ENCODE assay signal across 31 mouse cellular contexts in genomic region chr6:148572201-148572600, GRCm38 (mm10).
DNase-seq lines count a peak whose midpoint lies in the region; ATAC-seq and TF ChIP-seq lines count a peak whose summit lies in the region.
"Had no signal": no experiment of that assay in that cellular context is flagged by ENCODE, and none has a peak within 500 bp of the region (broad histone marks: within the 10 kb centered on the region; RNA-seq: fewer than 3 reads in every experiment).

No protein-coding gene starts in this region.

- no peaks in the 10 kb centered on the region for H3K9me3 ChIP-seq in forebrain, embryonic 14.5 days (replicated peaks; ENCODE audit: control insufficient read depth, low read length)
- no peaks in the 10 kb centered on the region for H3K9me3 ChIP-seq in forebrain, embryonic 12.5 days
- H3K9me3 ChIP-seq in forebrain, postnatal 0 days (ENCODE audit: low read length): no peaks in the 10 kb centered on the region
- H3K9me3 ChIP-seq: embryonic facial prominence, embryonic 10.5 days; embryonic facial prominence, embryonic 13.5 days; G1E; heart, embryonic 10.5 days; heart, embryonic 13.5 days had no signal

- no peak overlapping the region for H3K9ac ChIP-seq in forebrain, embryonic 14.5 days (ENCODE audit: low read length)
- H3K9ac ChIP-seq in forebrain, embryonic 12.5 days: no peak overlapping the region
- H3K9ac ChIP-seq in forebrain, postnatal 0 days: no peak overlapping the region
- H3K9ac ChIP-seq: embryonic facial prominence, embryonic 13.5 days; heart, embryonic 13.5 days; hindbrain, embryonic 14.5 days had no signal

- no peak overlapping the region for H3K4me3 ChIP-seq in forebrain, embryonic 14.5 days (ENCODE audit: low read depth, low read length)
- H3K4me3 ChIP-seq in forebrain, embryonic 12.5 days (replicated peaks): no peak overlapping the region
- H3K4me3 ChIP-seq in left cerebral cortex, adult 2 months: no peak overlapping the region
- no peak overlapping the region for H3K4me3 ChIP-seq in forebrain, postnatal 0 days (ENCODE audit: low read depth, low read length)
- no peak overlapping the region for H3K4me3 ChIP-seq in thymus, adult 2 months (ENCODE audit: control insufficient read depth, insufficient read depth, low read length)
- H3K4me3 ChIP-seq: embryonic facial prominence, embryonic 10.5 days; embryonic facial prominence, embryonic 13.5 days; erythroblast, embryonic 14.5 days; heart, adult 2 months; heart, embryonic 10.5 days; heart, embryonic 13.5 days had no signal

- H3K27ac ChIP-seq in forebrain, embryonic 14.5 days (ENCODE audit: low read depth, low read length): no peak overlapping the region
- H3K27ac ChIP-seq in forebrain, embryonic 12.5 days: no peak overlapping the region
- peak overlapping the region; percentile 48; the same call in 1 of the 2 replicates for H3K27ac ChIP-seq in left cerebral cortex, adult 2 months
- H3K27ac ChIP-seq in forebrain, postnatal 0 days (ENCODE audit: low read depth, low read length): no peak overlapping the region
- no peak overlapping the region for H3K27ac ChIP-seq in thymus, adult 2 months (ENCODE audit: control insufficient read depth, insufficient read depth, low read length)
- H3K27ac ChIP-seq: embryonic facial prominence, embryonic 10.5 days; embryonic facial prominence, embryonic 13.5 days; heart, adult 2 months; heart, embryonic 10.5 days; heart, embryonic 13.5 days; hindbrain, embryonic 14.5 days; hindbrain, postnatal 0 days had no signal

- peak; percentile 42; the same call in 1 of the 2 replicates for ATAC-seq in forebrain, embryonic 14.5 days
- ATAC-seq in forebrain, embryonic 12.5 days (ENCODE audit: low FRiP score): no peak
- ATAC-seq in forebrain, postnatal 0 days: peak; percentile 44; the same call in 1 of the 2 replicates
- ATAC-seq: hindbrain, postnatal 0 days; inflammation-experienced regulatory T-cells, adult 6 months; intestine, embryonic 16.5 days; Patski had no signal

- intact Hi-C loops in left cerebral cortex, adult 2 months (cut with DNase I): no loop called here

- no peak for TF ChIP-seq POLR2A in brain, embryonic 14.5 days (IDR thresholded peaks at IDR 0.05; ENCODE audit: borderline replicate concordance, extremely low read depth, insufficient read depth, insufficient read length, poor library complexity, severe bottlenecking)
- TF ChIP-seq POLR2A in thymus, adult 2 months (IDR thresholded peaks at IDR 0.05; ENCODE audit: control insufficient read depth, extremely low read depth, insufficient read depth, low read length, poor library complexity): no peak

- no peaks in the 10 kb centered on the region for H3K4me1 ChIP-seq in forebrain, embryonic 14.5 days (ENCODE audit: control insufficient read depth, insufficient read depth, low read length)
- H3K4me1 ChIP-seq in forebrain, embryonic 12.5 days: no peaks in the 10 kb centered on the region
- no peaks in the 10 kb centered on the region for H3K4me1 ChIP-seq in forebrain, postnatal 0 days (ENCODE audit: insufficient read depth)
- no peaks in the 10 kb centered on the region for H3K4me1 ChIP-seq in thymus, adult 2 months (replicated peaks; ENCODE audit: control insufficient read depth, insufficient read depth, low read length)
- H3K4me1 ChIP-seq: embryonic facial prominence, embryonic 10.5 days; embryonic facial prominence, embryonic 13.5 days had no signal

- no peaks in the 10 kb centered on the region for H3K36me3 ChIP-seq in forebrain, embryonic 14.5 days (ENCODE audit: control insufficient read depth, insufficient read depth, low read length)
- no peaks in the 10 kb centered on the region for H3K36me3 ChIP-seq in forebrain, embryonic 12.5 days (replicated peaks)
- no peaks in the 10 kb centered on the region for H3K36me3 ChIP-seq in forebrain, postnatal 0 days (ENCODE audit: insufficient read depth)
- H3K36me3 ChIP-seq in thymus, adult 2 months (ENCODE audit: control insufficient read depth, insufficient read depth, low read length): no peaks in the 10 kb centered on the region
- H3K36me3 ChIP-seq: embryonic facial prominence, embryonic 10.5 days; embryonic facial prominence, embryonic 13.5 days; G1E; heart, embryonic 10.5 days; heart, embryonic 13.5 days had no signal

- 75% methylated on average over 5 of the region's 5 CpGs for WGBS in forebrain, embryonic 14.5 days
- 92% methylated on average over 5 of the region's 5 CpGs for WGBS in forebrain, embryonic 12.5 days
- WGBS in forebrain, postnatal 0 days: 55% methylated on average over 5 of the region's 5 CpGs
- WGBS in thymus, adult 2 months: 91% methylated on average over 5 of the region's 5 CpGs

- no peaks in the 10 kb centered on the region for H3K27me3 ChIP-seq in forebrain, embryonic 14.5 days (replicated peaks; ENCODE audit: control insufficient read depth, insufficient read depth, low read length)
- no peaks in the 10 kb centered on the region for H3K27me3 ChIP-seq in forebrain, embryonic 12.5 days
- H3K27me3 ChIP-seq in forebrain, postnatal 0 days (ENCODE audit: insufficient read depth, low read length): no peaks in the 10 kb centered on the region
- no peaks in the 10 kb centered on the region for H3K27me3 ChIP-seq in thymus, adult 2 months (ENCODE audit: control insufficient read depth, insufficient read depth, low read length)
- H3K27me3 ChIP-seq: CH12.LX; embryonic facial prominence, embryonic 13.5 days; heart, embryonic 13.5 days; Patski had no signal

- DNase-seq in forebrain, embryonic 14.5 days (ENCODE audit: low spot score): peak; percentile 41
- DNase-seq in left cerebral cortex, adult 2 months (ENCODE audit: extremely low spot score in 1 of 2, low spot score in 2 of 2): no peak
- DNase-seq in left cerebral cortex, adult 9 months (ENCODE audit: low spot score in 2 of 2): no peak
- DNase-seq in brain, embryonic 14.5 days (ENCODE audit: low read depth): peak; percentile 63
- DNase-seq in forebrain, postnatal 0 days: peak; percentile 62
- DNase-seq in thymus, adult 2 months: no peak
- DNase-seq: adrenal gland, adult 2 months; adrenal gland, postnatal 14 days; B cell, adult 2 months; cerebellum, adult 11-12 months; cerebellum, adult 8-10 months; cerebellum, postnatal 36 days; embryo, embryonic 11 days; gastrocnemius, postnatal 10 days; gastrocnemius, postnatal 36 days; heart, adult 2 months; heart, postnatal 14 days; heart, postnatal 4 days had no signal

- TF ChIP-seq CTCF in left cerebral cortex, adult 2 months (IDR thresholded peaks at IDR 0.05): no peak
- TF ChIP-seq CTCF in brain, embryonic 14.5 days (IDR thresholded peaks at IDR 0.05; ENCODE audit: borderline replicate concordance, extremely low read depth, insufficient read depth, insufficient read length): no peak
- TF ChIP-seq CTCF in forebrain, postnatal 0 days (IDR thresholded peaks at IDR 0.05; ENCODE audit: low read depth): no peak
- TF ChIP-seq CTCF in thymus, adult 2 months (IDR thresholded peaks at IDR 0.05; ENCODE audit: borderline replicate concordance, control insufficient read depth, extremely low read depth, insufficient read depth, low read length, poor library complexity): no peak

- H3K4me2 ChIP-seq in forebrain, embryonic 14.5 days (ENCODE audit: low read length): no peak overlapping the region
- H3K4me2 ChIP-seq in forebrain, embryonic 12.5 days: no peak overlapping the region
- no peak overlapping the region for H3K4me2 ChIP-seq in forebrain, postnatal 0 days (ENCODE audit: low read depth)
- H3K4me2 ChIP-seq: embryonic facial prominence, embryonic 13.5 days; heart, embryonic 13.5 days; hindbrain, embryonic 14.5 days had no signal

Comparison
In these comparisons a context has a peak if more than half of its experiments do, and no peak if none do; other contexts are left out.
1. DNase-seq: peak in forebrain, embryonic 14.5 days (single experiment), brain, embryonic 14.5 days (single experiment) and forebrain, postnatal 0 days (single experiment); none in left cerebral cortex, adult 2 months (0 of 2), left cerebral cortex, adult 9 months (0 of 2) and thymus, adult 2 months (single experiment).